ENCODE assay signal across 8 mouse cellular contexts in the genomic region with DNA sequence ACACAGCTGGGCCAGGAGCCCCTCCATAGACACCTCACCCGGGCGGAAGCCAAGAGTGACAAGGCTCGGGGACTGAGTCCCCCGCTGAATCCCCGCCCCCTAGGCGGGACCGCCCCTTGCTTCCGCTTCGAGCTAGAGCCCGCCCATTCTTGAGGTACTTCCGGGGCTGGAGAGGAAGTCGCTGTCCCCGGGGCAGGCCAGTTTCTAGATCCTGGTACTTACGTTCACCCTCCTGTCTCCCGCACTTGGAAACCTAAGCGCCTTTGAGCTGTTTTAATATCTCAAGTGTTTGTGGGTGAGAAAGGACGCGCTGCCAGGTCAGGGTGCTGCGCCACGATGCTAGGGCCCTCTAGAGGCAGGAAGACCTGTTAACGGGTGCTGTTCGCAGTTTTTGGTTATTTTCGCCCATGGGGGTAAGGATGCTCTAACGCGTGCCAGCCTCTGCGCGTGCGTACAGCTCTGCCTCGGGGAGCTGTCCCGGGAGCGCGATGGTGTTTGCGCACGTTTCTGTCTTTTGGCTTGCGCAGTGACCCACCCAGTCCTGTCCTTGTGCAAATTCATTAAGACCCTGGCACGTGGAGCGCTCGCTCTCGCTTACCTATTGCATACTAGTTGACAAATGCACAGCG. TPM values are rescaled to one million over a fixed set of nuclear protein-coding genes. Genes with fewer than 3 reads are reported as not detected.
DNase-seq lines count a peak whose midpoint lies in the region; ATAC-seq lines count a peak whose summit lies in the region.

Abcc10 (minus strand) TSS at position 447 of the 629 bp plus-strand sequence.

- ATAC-seq in CD4-positive, CD25-positive, alpha-beta regulatory T cell, adult 4 months, result peak; percentile 99
- ATAC-seq in heart, embryonic 14.5 days (ENCODE audit: insufficient number of reproducible peaks, insufficient read depth, low FRiP score, low read depth), result peak; percentile 95
- peak; percentile 98 for ATAC-seq in liver, embryonic 13.5 days (ENCODE audit: low read depth)
- ATAC-seq in stomach, embryonic 16.5 days (ENCODE audit: insufficient read depth, low FRiP score), result peak; percentile 98

- H3K27me3 ChIP-seq in heart, embryonic 14.5 days (ENCODE audit: control insufficient read depth, insufficient read depth, low read length), result no peaks in the 10 kb centered on the region
- no peaks in the 10 kb centered on the region for H3K27me3 ChIP-seq in liver, embryonic 13.5 days
- no peaks in the 10 kb centered on the region for H3K27me3 ChIP-seq in stomach, embryonic 16.5 days (ENCODE audit: control insufficient read depth, insufficient read depth, low read length)

- H3K4me2 ChIP-seq in heart, embryonic 14.5 days (ENCODE audit: low read length), result peak within 1 kb of the TSS; percentile 90
- H3K4me2 ChIP-seq in liver, embryonic 13.5 days, result peak within 1 kb of the TSS; percentile 83
- H3K4me2 ChIP-seq in stomach, embryonic 16.5 days (ENCODE audit: low read depth, low read length), result peak within 1 kb of the TSS; percentile 95

- no peaks in the 10 kb centered on the region for H3K9me3 ChIP-seq in heart, embryonic 14.5 days (ENCODE audit: control insufficient read depth, low read length)
- no peaks in the 10 kb centered on the region for H3K9me3 ChIP-seq in liver, embryonic 13.5 days (replicated peaks)
- H3K9me3 ChIP-seq in stomach, embryonic 16.5 days (replicated peaks; ENCODE audit: control insufficient read depth, low read length), result no peaks in the 10 kb centered on the region

- H3K4me1 ChIP-seq in heart, embryonic 14.5 days (ENCODE audit: control insufficient read depth in 2 of 2, insufficient read depth in 2 of 2, low read length in 2 of 2), result peaks cover 0 to 5% of the 10 kb centered on the region in 2 experiments; a peak in 1 of 4 replicates
- H3K4me1 ChIP-seq in liver, embryonic 13.5 days (replicated peaks), result peaks cover 40% of the 10 kb centered on the region
- peaks cover 4% of the 10 kb centered on the region; the same call in 1 of the 2 replicates for H3K4me1 ChIP-seq in stomach, embryonic 16.5 days (ENCODE audit: control insufficient read depth, insufficient read depth, low read length)

- peak within 1 kb of the TSS; percentile 87 to 91 for H3K27ac ChIP-seq in heart, embryonic 14.5 days (replicated peaks in 1 of 2; ENCODE audit: control insufficient read depth in 1 of 2, insufficient read depth in 1 of 2, low read depth in 2 of 2, low read length in 2 of 2)
- peak within 1 kb of the TSS; percentile 94 for H3K27ac ChIP-seq in liver, embryonic 13.5 days
- H3K27ac ChIP-seq in stomach, embryonic 16.5 days (ENCODE audit: low read length), result peak within 1 kb of the TSS; percentile 96

- WGBS in heart, embryonic 14.5 days, result under 1% methylated on average over 40 of the region's 40 CpGs
- WGBS in liver, embryonic 13.5 days (ENCODE audit: insufficient replicate concordance), result under 1% methylated on average over 40 of the region's 40 CpGs
- WGBS in stomach, embryonic 16.5 days, result under 1% methylated on average over 40 of the region's 40 CpGs

- H3K36me3 ChIP-seq in heart, embryonic 14.5 days (ENCODE audit: control insufficient read depth, insufficient read depth, low read length), result peaks cover 8% of the 10 kb centered on the region; the same call in 1 of the 2 replicates
- H3K36me3 ChIP-seq in liver, embryonic 13.5 days, result 0 out of 2 replicates have a peak, but pooled peaks cover 4% of the 10 kb centered on the region
- H3K36me3 ChIP-seq in stomach, embryonic 16.5 days (ENCODE audit: control insufficient read depth, insufficient read depth, low read length), result no peaks in the 10 kb centered on the region; the same call in 1 of the 2 replicates

- peak within 1 kb of the TSS; percentile 91 for H3K9ac ChIP-seq in heart, embryonic 14.5 days (ENCODE audit: low read length)
- peak within 1 kb of the TSS; percentile 82 for H3K9ac ChIP-seq in liver, embryonic 13.5 days
- peak within 1 kb of the TSS; percentile 87 for H3K9ac ChIP-seq in stomach, embryonic 16.5 days (ENCODE audit: low read length)

- peak within 1 kb of the TSS; percentile 80 to 82 for H3K4me3 ChIP-seq in heart, embryonic 14.5 days (ENCODE audit: control insufficient read depth in 1 of 2, insufficient read depth in 1 of 2, low read depth in 1 of 2, low read length in 2 of 2)
- H3K4me3 ChIP-seq in liver, embryonic 13.5 days (replicated peaks), result peak within 1 kb of the TSS; percentile 74
- peak within 1 kb of the TSS; percentile 83 for H3K4me3 ChIP-seq in stomach, embryonic 16.5 days (replicated peaks; ENCODE audit: low read length)

- peak; percentile 86 for DNase-seq in c-Kit-negative CD71-positive TER-119-positive erythroid progenitor cells, embryonic 14.5 days (ENCODE audit: low read depth, low spot score)
- peak; percentile 77 for DNase-seq in fibroblast of lung, adult 2 months (ENCODE audit: low read depth)
- peak; percentile 96 for DNase-seq in kidney, postnatal 14 days
- peak; percentile 92 for DNase-seq in liver, embryonic 13.5 days
- DNase-seq in neural tube, embryonic 10.5 days (ENCODE audit: extremely low spot score, low spot score), result peak; percentile 96

RNA-seq across cellular contexts. Expression of gene Abcc10, which starts in this region (rescaled TPM):
- polyA plus RNA-seq in CD4-positive, CD25-positive, alpha-beta regulatory T cell, adult 4 months (2017; shearing (Covaris generic)), result 1 to 10 TPM; 3.0 to 4.3 TPM
- 4.1 and 5.6 TPM in 2 replicates for polyA plus RNA-seq in heart, embryonic 14.5 days (2014; fragmentation: Nextera tagmentation; extraction: Ambion mirVana)
- polyA plus RNA-seq in liver, embryonic 13.5 days (2015; fragmentation: Nextera tagmentation; extraction: Ambion mirVana), result 1.6 and 1.7 TPM in 2 replicates
- polyA plus RNA-seq in stomach, embryonic 16.5 days (2015; fragmentation: Nextera tagmentation; extraction: Ambion mirVana), result 6.6 and 6.7 TPM in 2 replicates

Comparison
In these comparisons a context has a peak if more than half of its experiments do, and no peak if none do; other contexts are left out.
1. Peak in every context shown above with its lines: DNase-seq, ATAC-seq, H3K4me3 ChIP-seq and H3K27ac ChIP-seq.